Mouse (Mus musculus) cortical plate, adult 2 months (tissue): ENCODE results near the gene Hnrnpf. TPM values are rescaled to one million over a fixed set of nuclear protein-coding genes. Genes with fewer than 3 reads are reported as not detected.
A peak's percentile ranks its signal among the peaks of the same experiment; 100 is the strongest.

Experiments
- H3K27ac ChIP-seq: fragments of 200-500 bp; 2 replicates; pipeline ENCODE4 v1.5.1; 2012; ENCODE audit warnings: low read length, control low read depth, inconsistent platforms; ENCODE audit not compliant: insufficient read depth
- H3K4me1 ChIP-seq: fragments of 200-500 bp; 2 replicates; pipeline ENCODE4 v1.6.1; 2011; ENCODE audit warnings: low read length; ENCODE audit not compliant: control insufficient read depth, insufficient read depth
- H3K4me3 ChIP-seq: fragments of 200-500 bp; 2 replicates; pipeline ENCODE4 v1.5.1; 2011; ENCODE audit warnings: mild to moderate bottlenecking, low read length, control low read depth; ENCODE audit not compliant: insufficient read depth
- CTCF ChIP-seq: fragments of 200-500 bp; IDR thresholded peaks from 2 replicates; pipeline ENCODE4 v1.5.1; 2011; ENCODE audit warnings: mild to moderate bottlenecking, control low read depth, low read length; ENCODE audit not compliant: insufficient read depth; ENCODE audit errors: extremely low read depth
- POLR2A ChIP-seq: fragments of 200-500 bp; IDR thresholded peaks from 2 replicates; pipeline ENCODE4 v1.6.1; 2011; ENCODE audit warnings: mild to moderate bottlenecking, low read length, control low read depth; ENCODE audit not compliant: insufficient read depth; ENCODE audit errors: extremely low read depth
- polyA plus RNA-seq: library from polyadenylated mRNA; depleted of rRNA; stranded (reverse); fragments of >200 nt; gene quantifications from 2 replicates; pipeline ENCODE4 v1.2.3, GENCODE M21; 2012

Gene Hnrnpf
- polyA plus RNA-seq, 1 experiment = 111 TPM

GRCm38 (mm10) chr6:117890257-117890656, 9.9 kb upstream of the Hnrnpf start:
- Histone ChIP-seq H3K4me3 (no peak overlapping the region), H3K4me1 (no peaks in the 10 kb centered on the region), H3K27ac (no peak overlapping the region)
- no peak for TF ChIP-seq CTCF
- TF ChIP-seq POLR2A = no peak

- no peaks in the 10 kb centered on the region for H3K4me1 ChIP-seq
- H3K4me3 ChIP-seq = no peak overlapping the region
- no peak overlapping the region for H3K27ac ChIP-seq
- TF ChIP-seq POLR2A (no peak), CTCF (no peak)
Measured at GRCm38 (mm10) chr6:117891369-117892160, 8.6 kb upstream of the Hnrnpf start.

- H3K4me3 ChIP-seq = no peak overlapping the region
- no peaks in the 10 kb centered on the region for H3K4me1 ChIP-seq
- no peak overlapping the region for H3K27ac ChIP-seq
- TF ChIP-seq CTCF = no peak
Measured at GRCm38 (mm10) chr6:117892386-117892785, 7.7 kb upstream of the Hnrnpf start.

GRCm38 (mm10) chr6:117893435-117893834, 6.7 kb upstream of the Hnrnpf start:
- no peak for TF ChIP-seq POLR2A
- TF ChIP-seq CTCF = no peak
- Histone ChIP-seq H3K27ac (no peak overlapping the region), H3K4me1 (no peaks in the 10 kb centered on the region), H3K4me3 (no peak overlapping the region)

- TF ChIP-seq CTCF (no peak), POLR2A (no peak)
- Histone ChIP-seq H3K27ac (no peak overlapping the region), H3K4me1 (no peaks in the 10 kb centered on the region), H3K4me3 (no peak overlapping the region)
Measured at GRCm38 (mm10) chr6:117897800-117898199, 2.3 kb upstream of the Hnrnpf start.

GRCm38 (mm10) chr6:117901510-117902402, 1.6 kb downstream of the Hnrnpf start:
- H3K27ac ChIP-seq = no peak overlapping the region
- H3K4me1 ChIP-seq = no peaks in the 10 kb centered on the region
- no peak overlapping the region for H3K4me3 ChIP-seq
- no peak for TF ChIP-seq CTCF
- no peak for TF ChIP-seq POLR2A

GRCm38 (mm10) chr6:117902556-117902955, 2.4 kb downstream of the Hnrnpf start:
- no peak for TF ChIP-seq CTCF
- no peak for TF ChIP-seq POLR2A
- Histone ChIP-seq H3K4me1 (no peaks in the 10 kb centered on the region), H3K27ac (no peak overlapping the region), H3K4me3 (no peak overlapping the region)

- Histone ChIP-seq H3K27ac (no peak overlapping the region), H3K4me3 (no peak overlapping the region), H3K4me1 (peaks cover 2% of the 10 kb centered on the region; the same call in 1 of the 2 replicates)
- no peak for TF ChIP-seq POLR2A
- TF ChIP-seq CTCF = no peak
Measured at GRCm38 (mm10) chr6:117903836-117904235, 3.7 kb downstream of the Hnrnpf start.

GRCm38 (mm10) chr6:117905260-117905930, 5.3 kb downstream of the Hnrnpf start:
- Histone ChIP-seq H3K27ac (no peak overlapping the region), H3K4me3 (peak overlapping the region; percentile 65; the same call in 1 of the 2 replicates), H3K4me1 (peaks cover 4% of the 10 kb centered on the region; the same call in 1 of the 2 replicates)
- no peak for TF ChIP-seq CTCF
- no peak for TF ChIP-seq POLR2A
